Mouse (Mus musculus) MEL (cell line): ENCODE measurements at regions not wholly inside any gene's neighbourhood (a gene's known extent, or its start where the extent isn't known, plus 50 kb on each side); places are given as distances from the start of the nearest gene placed in this dataset.

Experiments
- CHD1 ChIP-seq: IDR thresholded peaks from 2 replicates; pipeline ENCODE4 v1.6.1; 2012; ENCODE audit warnings: low read depth, mild to moderate bottlenecking, inconsistent platforms, low read length, improper control_type of control experiment
- CTCF ChIP-seq, 3 experiments: IDR thresholded peaks in 2 of 3; conservative IDR thresholded peaks in 1 of 3; 2 replicates each; pipeline ENCODE4 v1.5.1; 2011 to 2012; ENCODE audit warnings: low read length in 3 of 3, low read depth in 2 of 3, mild to moderate bottlenecking in 2 of 3, improper control_type of control experiment in 1 of 3, inconsistent platforms in 1 of 3, mixed read lengths in 1 of 3, moderate library complexity in 1 of 3; ENCODE audit not compliant: control insufficient read depth in 1 of 3, insufficient read depth in 1 of 3, poor library complexity in 1 of 3, severe bottlenecking in 1 of 3
- MAZ ChIP-seq: IDR thresholded peaks from 2 replicates; pipeline ENCODE4 v1.6.1; 2012; ENCODE audit warnings: low read depth, mild to moderate bottlenecking, inconsistent platforms, low read length, improper control_type of control experiment
- POLR2A ChIP-seq, 2 experiments: IDR thresholded peaks; 2 replicates each; pipeline ENCODE4 v1.6.1; 2011 to 2012; ENCODE audit warnings: low read length in 2 of 2, mild to moderate bottlenecking in 2 of 2, control low read depth in 1 of 2, improper control_type of control experiment in 1 of 2, low read depth in 1 of 2, moderate library complexity in 1 of 2; ENCODE audit not compliant: control insufficient read depth in 1 of 2, insufficient read depth in 1 of 2, poor library complexity in 1 of 2
- POLR2AphosphoS2 ChIP-seq: IDR thresholded peaks from 2 replicates; pipeline ENCODE4 v1.6.1; 2011; ENCODE audit warnings: low read length, improper control_type of control experiment
- SMC3 ChIP-seq: IDR thresholded peaks from 2 replicates; pipeline ENCODE4 v1.6.1; 2011; ENCODE audit warnings: low read depth, low read length, improper control_type of control experiment
- TCF12 ChIP-seq: IDR thresholded peaks from 2 replicates; pipeline ENCODE4 v1.6.1; 2014; ENCODE audit warnings: low read depth, mild to moderate bottlenecking, inconsistent platforms, low read length, improper control_type of control experiment, moderate library complexity
- ZC3H11A ChIP-seq: IDR thresholded peaks from 2 replicates; pipeline ENCODE4 v1.6.1; 2012; ENCODE audit warnings: low read depth, mild to moderate bottlenecking, inconsistent platforms, low read length, improper control_type of control experiment

DNA sequence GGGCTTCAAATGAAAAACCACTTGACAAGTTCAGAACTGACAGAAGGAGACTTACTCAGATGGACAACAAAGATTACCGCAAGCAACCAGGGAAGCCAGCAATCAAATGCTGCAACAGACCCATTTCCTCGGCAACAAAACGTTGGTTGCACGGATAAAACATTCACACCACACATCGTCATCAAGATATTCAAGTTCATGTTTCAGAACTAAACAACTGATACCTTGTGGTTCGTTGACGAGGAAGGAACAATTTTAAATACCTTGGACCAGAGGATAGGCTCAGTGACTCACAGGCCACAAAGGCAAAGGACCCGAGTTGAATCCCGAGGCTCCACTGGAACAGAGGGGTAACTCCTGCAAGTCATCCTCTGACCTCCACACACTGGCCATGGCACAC lies 339.1 kb downstream of the Rapgef2 start:
- TF ChIP-seq CTCF (IDR thresholded peaks at IDR 0.05 in 2 of 3, conservative IDR thresholded peaks at IDR 0.05 in 1 of 3; ENCODE audit: control insufficient read depth in 1 of 3, insufficient read depth in 1 of 3, low read depth in 2 of 3, low read length in 3 of 3, poor library complexity in 1 of 3, severe bottlenecking in 1 of 3), result no peak
- TF ChIP-seq CHD1, result no peak
- TF ChIP-seq POLR2AphosphoS2, result no peak
- TF ChIP-seq ZC3H11A, result no peak
- peak; percentile 61 for TF ChIP-seq TCF12
- no peak for TF ChIP-seq SMC3
- no peak for TF ChIP-seq POLR2A (IDR thresholded peaks at IDR 0.05; ENCODE audit: control insufficient read depth in 1 of 2, insufficient read depth in 1 of 2, low read depth in 1 of 2, low read length in 2 of 2, poor library complexity in 1 of 2)
- TF ChIP-seq MAZ, result no peak
